Mouse (Mus musculus) inflammation-experienced regulatory T-cells, adult 6 months (primary cell): Measurements from ENCODE around the gene Gm43720. TPM values are rescaled to one million over a fixed set of nuclear protein-coding genes. Genes with fewer than 3 reads are reported as not detected.

Experiments
- polyA plus RNA-seq, 3 experiments: library from polyadenylated mRNA; unstranded; fragments of 100-300 nt; shearing (Covaris generic); gene quantifications; one replicate each; pipeline ENCODE4 v1.2.1; 2017

Gm43720 gene
- polyA plus RNA-seq, 3 experiments from 2014 or later, result 0.16 TPM; not detected in 2

Other genes starting within 250 kb of the Gm43720 start
- not detected for gene Smok3c, start 226.8 kb downstream of the Gm43720 start, polyA plus RNA-seq
- gene Zkscan1, start 194.9 kb downstream of the Gm43720 start, polyA plus RNA-seq, result 10 to 100 TPM in 2 of 3 experiments, 1 to 10 TPM in 1; 9.7 to 11.1 (median 11.0) TPM
- gene Zscan21, start 163.1 kb downstream of the Gm43720 start, polyA plus RNA-seq, result 10 to 100 TPM; 18.6 to 21.0 (median 19.1) TPM
- gene Zfp113, start 124.2 kb downstream of the Gm43720 start, polyA plus RNA-seq, result 10 to 100 TPM in 1 of 3 experiments, 1 to 10 TPM in 2; 9.5 to 17.9 (median 9.8) TPM
- gene Cops6, start 118.9 kb downstream of the Gm43720 start, polyA plus RNA-seq, result 100 to 1,000 TPM; 199 to 212 (median 207) TPM
- gene Ap4m1, start 108.0 kb downstream of the Gm43720 start, polyA plus RNA-seq, result 1 to 10 TPM; 4.9 to 7.5 (median 7.4) TPM
- 10 to 100 TPM; 47.6 to 94.8 (median 56.4) TPM for gene Mcm7, start 107.5 kb downstream of the Gm43720 start, polyA plus RNA-seq
- 10 to 100 TPM; 56.3 to 64.3 (median 58.1) TPM for gene Taf6, start 92.5 kb downstream of the Gm43720 start, polyA plus RNA-seq
- 10 to 100 TPM; 49.4 to 55.0 (median 54.5) TPM for gene Cnpy4, start 92.5 kb downstream of the Gm43720 start, polyA plus RNA-seq
- gene Mblac1, start 85.6 kb downstream of the Gm43720 start, polyA plus RNA-seq, result under 1 TPM in 1 of 3 experiments, not detected in 2; 0.55 TPM
- gene Nxpe5, start 54.1 kb downstream of the Gm43720 start, polyA plus RNA-seq, result under 1 TPM in 1 of 3 experiments, not detected in 2; 0.31 TPM
- 100 to 1,000 TPM; 113 to 131 (median 127) TPM for gene Lamtor4, start 24.5 kb downstream of the Gm43720 start, polyA plus RNA-seq
- gene BC037034, start 15.9 kb downstream of the Gm43720 start, polyA plus RNA-seq, result 1 to 10 TPM; 4.1 to 7.4 (median 5.8) TPM
- gene Gal3st4, start 7.1 kb downstream of the Gm43720 start, polyA plus RNA-seq, result under 1 TPM in 2 of 3 experiments, not detected in 1; 0.55 to 0.61 TPM
- under 1 TPM in 2 of 3 experiments, not detected in 1; 0.14 to 0.35 TPM for gene Gpc2, start within 50 bp of the Gm43720 start, polyA plus RNA-seq
- gene Stag3, start 282 bp upstream of the Gm43720 start, polyA plus RNA-seq, result not detected
- 10 to 100 TPM; 10.6 to 25.4 (median 13.9) TPM for gene Pvrig, start 62.0 kb upstream of the Gm43720 start, polyA plus RNA-seq
- gene Zfp157, start 161.5 kb upstream of the Gm43720 start, polyA plus RNA-seq, result 10 to 100 TPM; 17.6 to 23.7 (median 23.5) TPM